Mouse (Mus musculus): ENCODE measurements at regions not wholly inside any gene's neighbourhood (a gene's known extent, or its start where the extent isn't known, plus 50 kb on each side); places are given as distances from the start of the nearest gene placed in this dataset.

- TF ChIP-seq CTCF (IDR thresholded peaks at IDR 0.05; ENCODE audit: low read depth), result no peak
- no peak for TF ChIP-seq EP300 (IDR thresholded peaks at IDR 0.05; ENCODE audit: low read depth)
Observed at GRCm38 (mm10) chr15:25221749-25222148, 191.8 kb downstream of the Basp1 start.

Data from heart, postnatal 0 days (tissue).